Mouse (Mus musculus) yolk sac, embryonic 10.5 days (tissue): ENCODE results near the gene Gm20388.
A peak's percentile ranks its signal among the peaks of the same experiment; 100 is the strongest.

Experiments used
- DNase-seq: peaks from one replicate; pipeline ENCODE4 v3.0.0-alpha.2; 2017; ENCODE audit warnings: low spot score

Gm20388 gene

GRCm38 (mm10) chr8:121360001-121360400 lies 1449.4 kb downstream of the Gm20388 start:
- DNase-seq, result no peak

- DNase-seq, result no peak
Observed at GRCm38 (mm10) chr8:121361166-121361565, 1450.5 kb downstream of the Gm20388 start.

- no peak for DNase-seq
Observed at GRCm38 (mm10) chr8:121364646-121365045, 1454.0 kb downstream of the Gm20388 start.

DNA sequence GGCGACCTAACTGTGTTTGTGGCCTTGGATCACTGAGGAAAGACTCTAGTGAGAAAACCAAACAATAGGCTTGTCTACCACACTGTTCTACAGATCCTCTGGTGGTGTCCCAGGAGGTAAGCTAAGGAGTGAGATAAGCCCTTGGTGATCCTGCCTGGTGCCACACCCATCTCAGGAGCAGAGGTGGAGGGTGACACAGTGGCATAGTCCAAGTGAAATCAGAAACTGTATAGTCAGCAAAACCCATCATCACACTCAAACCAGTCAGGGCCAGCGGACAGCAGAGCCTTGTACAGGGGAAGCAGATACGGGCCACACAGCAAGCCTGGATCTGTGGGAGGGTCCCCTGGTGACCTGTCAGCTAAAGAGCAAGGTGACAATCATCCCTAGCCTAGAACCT lies 1454.5 kb downstream of the Gm20388 start:
- no peak for DNase-seq

DNA sequence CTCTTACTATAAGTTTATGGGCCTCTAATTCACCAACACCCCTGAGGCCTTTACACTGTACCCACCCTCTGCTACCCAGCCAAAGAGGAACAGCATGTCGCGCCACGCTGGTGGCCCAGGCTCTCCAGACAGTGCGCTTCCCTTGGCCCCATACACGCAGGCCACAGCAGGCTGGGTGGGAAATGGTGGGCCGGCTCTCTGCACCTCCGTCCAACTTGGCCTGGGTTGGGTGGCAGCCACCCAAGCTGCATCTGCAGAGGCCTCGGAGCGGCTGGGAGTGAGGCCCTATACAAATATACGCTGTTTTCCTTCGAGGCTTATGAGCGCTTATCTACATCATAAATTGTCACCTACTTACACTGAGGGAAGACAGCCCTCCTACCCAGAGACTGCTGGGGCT lies 1456.0 kb downstream of the Gm20388 start:
- no peak for DNase-seq

DNA sequence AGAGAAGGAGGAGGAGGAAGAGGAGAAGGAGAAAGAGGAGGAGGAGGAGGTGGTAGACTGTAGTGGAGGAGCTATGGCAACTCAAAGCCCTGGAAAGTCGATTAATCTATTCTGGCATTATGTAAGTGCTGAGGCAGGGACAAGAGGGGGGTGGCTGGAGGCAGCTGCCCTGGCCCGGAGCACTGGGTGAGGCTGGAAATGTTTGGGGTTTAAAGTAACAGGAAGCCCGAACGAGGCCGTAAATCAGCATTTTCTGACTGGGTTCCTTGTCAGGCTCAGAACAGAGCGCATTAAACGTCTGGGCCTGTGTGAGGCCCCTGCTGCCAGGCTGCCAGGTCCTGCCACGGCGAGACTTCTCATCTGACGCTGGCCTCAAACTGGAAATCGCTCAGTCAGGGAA lies 1458.2 kb downstream of the Gm20388 start:
- no peak for DNase-seq

GRCm38 (mm10) chr8:121369378-121369777 lies 1458.7 kb downstream of the Gm20388 start:
- no peak for DNase-seq

DNA sequence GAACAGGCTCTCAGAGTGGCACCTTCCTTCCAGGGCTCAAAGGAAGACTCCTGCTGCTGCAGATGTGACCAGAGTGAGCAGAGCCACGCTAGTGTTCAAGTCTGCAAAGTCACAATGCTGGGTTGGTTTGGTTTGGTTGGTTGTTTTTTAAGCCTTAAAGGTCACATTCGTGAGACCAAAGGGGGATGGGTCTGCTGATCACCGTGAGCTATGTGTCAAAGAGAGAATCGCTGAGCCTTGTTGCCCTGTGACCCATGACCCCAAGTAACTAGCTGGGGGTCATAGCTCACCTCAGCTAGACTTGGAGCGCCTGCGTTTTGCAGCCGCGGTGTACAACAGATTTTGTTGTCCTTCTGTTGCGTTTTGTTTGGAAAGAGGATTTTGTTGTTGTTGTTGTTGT lies 1460.6 kb downstream of the Gm20388 start:
- peak; percentile 74 for DNase-seq

DNA sequence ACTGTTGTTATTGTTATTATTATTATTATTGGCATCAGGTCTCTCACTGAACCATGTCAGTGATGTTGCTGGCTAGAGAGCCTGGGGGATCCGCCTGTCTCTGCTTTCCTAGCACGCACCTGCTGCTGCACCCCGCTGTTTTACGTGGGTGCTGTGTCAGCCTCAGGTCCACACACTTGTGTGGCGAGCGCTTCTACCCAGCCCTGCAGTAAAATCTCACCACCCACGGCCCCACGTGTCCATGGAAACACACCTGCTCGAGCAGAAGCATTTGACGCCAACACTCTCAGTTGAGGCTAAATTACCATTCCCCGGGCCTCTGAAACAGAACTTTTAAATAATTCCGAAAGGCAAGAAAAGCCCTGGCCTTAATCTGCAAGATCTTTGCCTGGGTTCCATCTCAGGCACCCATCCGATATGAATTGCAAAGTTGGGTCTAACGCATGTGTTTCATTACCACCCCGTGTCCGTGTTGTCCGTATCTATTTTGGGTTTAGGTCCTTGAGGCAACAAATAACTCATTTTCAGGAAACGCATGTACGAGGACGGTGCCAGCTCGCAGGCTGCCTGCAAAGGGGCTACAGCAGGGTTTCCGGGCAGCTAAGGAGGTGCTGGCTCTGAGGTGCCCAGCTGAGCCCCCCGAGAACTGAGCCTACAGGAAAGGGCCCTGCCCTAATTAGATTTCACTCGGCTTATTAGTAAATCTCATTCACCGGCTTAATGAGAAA lies 1461.4 kb downstream of the Gm20388 start:
- DNase-seq, result no peak

GRCm38 (mm10) chr8:121372639-121372986 lies 1462.0 kb downstream of the Gm20388 start:
- no peak for DNase-seq

DNA sequence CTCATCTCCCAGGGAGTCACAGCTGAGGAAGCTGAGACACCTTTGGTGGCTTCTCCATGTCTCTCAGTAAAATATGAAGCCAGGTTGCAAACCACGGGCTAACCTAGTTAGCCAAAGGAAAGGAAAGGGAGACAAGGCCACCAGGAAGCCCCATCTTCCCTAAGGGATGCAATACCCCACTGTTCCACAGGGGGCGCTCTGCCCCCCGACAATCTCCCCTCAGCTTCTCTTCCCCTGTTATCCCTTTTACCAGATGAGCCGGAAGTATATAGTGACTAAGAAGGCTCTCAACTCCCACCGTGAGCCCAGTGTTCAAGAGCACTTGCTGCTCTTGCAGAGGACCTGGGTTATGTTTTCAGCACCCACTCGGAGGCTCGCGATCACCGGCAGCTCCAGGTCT lies 1463.6 kb downstream of the Gm20388 start:
- no peak for DNase-seq

DNA sequence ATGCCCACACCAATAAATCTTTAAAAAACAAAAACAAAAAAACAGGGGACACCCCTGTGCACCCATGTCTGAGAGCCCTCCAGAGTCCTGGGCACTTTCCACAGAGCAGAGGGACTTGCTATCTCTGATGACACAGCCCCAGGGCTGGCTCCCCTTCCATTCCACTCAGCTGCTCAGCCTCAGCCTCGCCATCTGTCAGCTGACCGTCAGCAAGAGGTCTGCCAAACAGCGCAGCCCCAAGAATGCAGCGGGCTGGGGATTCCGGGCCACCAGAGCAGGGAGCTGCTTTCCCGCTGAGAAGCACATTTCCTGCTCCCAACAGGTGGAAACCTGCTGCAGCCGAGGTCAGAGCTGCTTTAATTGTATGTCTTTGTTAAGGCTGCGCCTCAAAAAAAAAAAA lies 1464.1 kb downstream of the Gm20388 start:
- no peak for DNase-seq

DNA sequence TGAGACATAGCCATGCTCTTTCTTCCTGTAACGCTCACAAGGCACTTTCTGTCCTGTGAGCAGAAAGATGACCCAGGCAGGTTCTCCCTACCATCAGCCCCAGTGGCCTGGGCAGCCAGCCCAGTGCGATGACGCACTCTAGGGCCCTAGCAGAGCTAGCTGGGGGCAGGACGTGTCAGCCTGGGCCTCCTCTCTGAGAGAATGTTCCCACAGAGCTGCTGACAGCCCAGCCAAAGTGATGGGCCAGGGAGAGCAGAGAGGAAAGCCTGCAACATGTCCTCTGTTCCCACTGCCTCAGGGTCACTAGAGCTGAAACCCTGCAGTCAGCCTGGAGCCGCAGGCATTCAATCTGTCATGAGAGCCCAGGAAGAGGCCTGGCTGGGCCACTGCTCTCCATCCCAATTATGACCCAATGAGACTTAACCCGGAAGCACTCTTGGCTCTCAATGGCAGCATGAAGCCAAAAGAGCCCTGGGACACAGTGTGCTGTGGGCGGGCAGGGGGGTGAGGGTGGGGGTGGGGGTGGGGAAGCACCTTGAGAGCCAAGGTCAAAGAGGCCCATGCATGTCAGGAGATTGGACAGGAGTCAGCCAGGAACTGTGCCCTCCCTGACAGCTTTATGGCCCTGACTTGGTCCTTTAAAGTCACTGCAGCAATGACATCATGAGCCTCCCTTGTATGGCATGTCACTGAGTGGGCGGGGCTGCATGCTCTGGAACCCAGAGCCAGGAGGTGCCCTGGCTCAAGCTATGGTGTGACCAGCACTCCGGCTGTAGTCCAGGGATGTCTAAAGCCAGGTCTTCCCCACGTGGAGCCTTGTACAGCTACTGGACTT lies 1465.7 kb downstream of the Gm20388 start:
- no peak for DNase-seq

DNA sequence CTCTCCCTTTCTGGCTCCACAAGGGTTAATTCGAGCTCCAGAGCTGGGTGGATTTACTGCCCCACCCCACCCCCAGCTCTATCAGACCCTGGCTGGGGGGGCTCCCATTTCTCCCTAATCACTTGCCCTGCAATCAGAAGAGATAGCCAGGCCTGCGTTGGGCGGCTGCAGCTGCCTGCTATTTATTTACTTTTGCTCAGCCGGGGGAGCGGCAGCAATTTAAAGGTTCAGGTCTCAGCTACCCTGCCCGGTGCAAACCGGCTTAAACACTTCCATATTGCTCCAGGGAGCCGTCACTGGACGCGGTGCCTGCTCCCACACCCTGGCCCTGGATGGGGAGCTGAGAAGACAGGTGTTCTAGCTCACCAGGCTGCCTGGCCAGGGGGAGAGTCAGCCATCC lies 1467.0 kb downstream of the Gm20388 start:
- peak; percentile 83 for DNase-seq

DNA sequence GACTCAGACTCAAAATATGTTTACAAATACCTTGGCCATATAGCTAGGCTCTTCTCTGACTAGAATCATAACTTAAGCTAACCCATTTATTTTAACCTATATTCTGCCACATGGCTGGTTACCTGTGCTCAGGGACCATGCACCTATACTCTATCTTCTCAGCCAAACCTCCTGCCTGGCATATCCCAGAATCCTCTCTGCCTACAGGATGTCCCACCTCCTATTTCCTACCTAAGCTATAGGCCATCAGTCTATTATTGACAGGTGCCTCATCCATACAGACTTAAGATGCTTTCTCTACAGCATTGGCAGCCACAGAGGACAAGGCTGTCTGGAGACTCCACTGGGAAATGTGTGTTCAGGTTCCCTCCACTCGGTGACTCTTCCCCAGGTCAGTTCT lies 1468.7 kb downstream of the Gm20388 start:
- DNase-seq, result no peak

DNA sequence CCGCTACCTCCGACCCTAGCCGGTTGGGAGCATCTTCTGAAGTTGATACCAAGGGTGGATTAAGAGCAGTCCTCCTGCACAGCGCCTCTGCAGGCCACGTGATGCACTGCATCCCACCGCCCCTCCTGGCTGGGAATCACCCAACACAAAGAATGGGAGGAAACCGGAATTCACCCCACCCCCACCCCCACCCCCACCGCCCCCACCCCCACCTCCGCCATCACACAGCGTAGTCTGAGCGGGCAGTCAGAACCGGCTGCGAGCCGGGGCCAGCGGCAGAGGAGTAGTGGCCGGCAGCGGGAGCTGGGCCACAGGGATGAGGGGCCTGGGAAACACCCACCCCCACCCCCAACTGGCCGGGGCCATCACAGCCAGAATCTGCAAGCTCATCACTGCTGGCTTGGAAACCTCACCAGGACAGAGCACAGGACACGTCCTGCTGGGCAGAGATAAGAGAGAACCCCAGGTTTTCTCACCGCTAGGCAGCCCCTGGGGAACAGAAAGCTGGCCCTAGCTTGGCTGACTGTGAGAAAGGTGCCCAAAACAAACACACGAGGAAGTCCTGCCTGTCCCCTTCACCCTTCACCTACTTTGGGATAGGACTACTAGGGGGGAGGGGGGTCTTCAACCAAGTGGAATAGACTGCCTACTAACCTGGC lies 1472.1 kb downstream of the Gm20388 start:
- DNase-seq, result peak; percentile 92

DNA sequence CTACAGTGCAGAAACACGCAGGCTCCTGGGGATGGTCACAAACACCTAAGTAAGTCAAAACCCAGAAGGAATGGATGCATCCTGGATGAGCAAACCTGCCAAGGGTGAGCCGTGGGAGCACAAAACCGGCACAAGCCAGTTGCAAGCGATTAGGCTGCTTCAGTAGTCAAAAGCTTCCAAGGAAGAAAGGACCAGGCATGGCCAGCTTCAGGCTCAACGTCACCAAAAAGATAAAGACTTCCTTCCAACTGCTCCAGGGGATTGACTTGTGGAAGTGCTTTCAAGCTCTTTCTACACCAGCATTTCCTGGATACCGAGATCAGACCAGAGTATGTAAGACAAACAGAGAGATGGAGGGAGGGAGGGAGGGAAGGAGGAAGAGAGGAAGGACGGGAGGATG lies 1474.9 kb downstream of the Gm20388 start:
- no peak for DNase-seq

- no peak for DNase-seq
Observed at GRCm38 (mm10) chr8:121390608-121391007, 1480.0 kb downstream of the Gm20388 start.

GRCm38 (mm10) chr8:121391254-121391653 lies 1480.6 kb downstream of the Gm20388 start:
- DNase-seq, result no peak

DNA sequence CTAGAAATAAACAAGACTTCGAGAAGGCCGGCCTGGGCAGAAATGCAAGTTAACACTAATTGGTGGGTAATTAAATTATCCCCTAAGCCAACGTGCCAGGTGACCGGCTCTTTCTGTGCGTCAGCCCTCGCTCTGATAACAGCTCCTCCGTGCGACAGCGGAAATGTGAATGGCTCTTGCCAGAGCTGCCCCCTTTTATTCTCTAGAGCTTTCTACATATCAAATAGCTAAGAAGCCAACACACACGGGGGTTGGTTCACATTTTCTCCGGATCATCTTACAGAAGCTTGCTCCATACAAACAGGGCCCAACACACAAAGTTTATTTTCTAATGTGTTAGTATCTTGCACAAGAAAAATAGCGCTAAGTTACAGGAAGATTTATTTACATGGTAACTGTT lies 1481.1 kb downstream of the Gm20388 start:
- no peak for DNase-seq

DNA sequence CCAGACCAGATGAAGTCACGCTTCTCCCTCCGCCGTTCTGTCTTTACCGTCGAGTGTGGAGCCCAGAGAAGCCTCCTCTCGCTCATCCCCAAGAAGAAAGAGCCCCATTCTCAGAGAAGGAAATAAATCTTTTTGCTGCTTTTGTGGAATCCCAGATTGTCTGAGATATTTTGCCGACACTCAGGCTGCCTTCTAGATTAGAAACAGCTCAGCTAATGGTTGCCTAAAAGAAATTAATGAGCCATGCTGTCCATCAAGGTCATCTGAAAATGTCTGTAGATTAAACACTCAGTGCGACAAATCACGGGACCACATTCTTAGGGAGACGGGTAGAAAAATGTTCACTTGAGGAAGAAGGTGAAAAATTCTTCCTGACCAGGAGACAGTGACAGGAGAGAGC lies 1481.8 kb downstream of the Gm20388 start:
- no peak for DNase-seq

DNA sequence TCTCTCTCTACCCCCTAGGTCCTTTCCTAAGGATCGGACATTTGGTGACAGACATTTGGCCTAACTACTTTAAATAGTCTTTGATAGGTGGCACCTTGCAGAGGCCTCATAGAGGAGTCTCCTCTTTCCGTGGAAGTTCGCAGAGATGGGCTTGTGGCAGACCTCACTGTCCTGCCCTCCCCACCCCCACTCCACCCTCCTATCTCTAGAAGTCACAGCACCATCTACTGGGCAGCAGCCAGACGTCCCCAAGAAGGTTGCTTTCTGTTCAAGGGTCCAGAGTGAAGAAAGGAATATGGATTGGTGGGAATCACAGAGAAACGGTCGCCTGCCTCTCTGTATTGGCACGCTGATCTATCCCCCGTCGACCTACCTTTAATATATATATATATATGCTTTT lies 1482.5 kb downstream of the Gm20388 start:
- DNase-seq, result peak; percentile 53

- DNase-seq, result no peak
Observed at GRCm38 (mm10) chr8:121394686-121395085, 1484.0 kb downstream of the Gm20388 start.
